Mouse (Mus musculus) brain, embryonic 14.5 days (tissue): ENCODE data around the gene Angptl1.

Source experiments
- CTCF ChIP-seq: fragments of 200-500 bp; IDR thresholded peaks from 2 replicates; pipeline ENCODE4 v1.5.1; 2012; ENCODE audit warnings: inconsistent platforms, mild to moderate bottlenecking, moderate library complexity, borderline replicate concordance; ENCODE audit not compliant: insufficient read depth, insufficient read length; ENCODE audit errors: extremely low read depth
- POLR2A ChIP-seq: fragments of 200-500 bp; IDR thresholded peaks from 2 replicates; pipeline ENCODE4 v1.6.1; 2012; ENCODE audit warnings: mild to moderate bottlenecking, inconsistent platforms, borderline replicate concordance; ENCODE audit not compliant: poor library complexity, insufficient read depth, insufficient read length, severe bottlenecking; ENCODE audit errors: extremely low read depth

DNA sequence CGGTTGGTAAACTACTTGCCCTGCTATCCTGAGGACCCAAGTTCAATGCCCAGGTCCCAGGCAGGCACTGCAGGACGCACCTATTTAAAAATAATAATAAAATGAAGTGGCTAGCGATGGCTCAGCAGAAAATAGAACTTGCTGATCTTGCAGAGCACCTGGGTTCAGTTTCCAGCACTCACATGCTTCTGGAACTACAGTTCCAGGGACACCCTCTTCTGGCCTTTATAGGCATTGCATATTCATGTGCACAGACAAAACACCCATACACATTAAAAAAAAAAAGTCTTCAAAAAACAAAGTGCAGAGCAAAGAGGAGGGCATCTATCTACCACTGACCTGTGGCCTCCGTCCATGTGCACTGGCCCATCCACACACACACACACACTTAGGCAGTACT lies 53.2 kb downstream of the Angptl1 start:
- TF ChIP-seq CTCF (no peak; the same call in 1 of the 2 replicates), POLR2A (no peak)
